Mouse (Mus musculus): Measurements from ENCODE around the gene Pcsk6. TPM values are rescaled to one million over a fixed set of nuclear protein-coding genes. Genes with fewer than 3 reads are reported as not detected.

Gene Pcsk6
- total RNA-seq, 2 experiments from 2014 or later: 41.3 to 57.6 TPM

- DNase-seq: no peak
Measured at GRCm38 (mm10) chr7:65945342-65945993, 83.9 kb downstream of the Pcsk6 start.

- DNase-seq: no peak
Measured at GRCm38 (mm10) chr7:65946397-65946796, 84.9 kb downstream of the Pcsk6 start.

- no peak for DNase-seq
Measured at GRCm38 (mm10) chr7:65948891-65949290, 87.4 kb downstream of the Pcsk6 start.

- no peak for DNase-seq
Measured at GRCm38 (mm10) chr7:65954583-65954982, 93.0 kb downstream of the Pcsk6 start.

- no peak for DNase-seq
Measured at GRCm38 (mm10) chr7:65955304-65956220, 94.0 kb downstream of the Pcsk6 start.

GRCm38 (mm10) chr7:65957245-65957644 lies 95.7 kb downstream of the Pcsk6 start:
- DNase-seq: no peak

GRCm38 (mm10) chr7:65958105-65958504 lies 96.6 kb downstream of the Pcsk6 start:
- DNase-seq: no peak

- DNase-seq: no peak
Measured at GRCm38 (mm10) chr7:65959221-65959924, 97.8 kb downstream of the Pcsk6 start.

GRCm38 (mm10) chr7:65962611-65963010 lies 101.1 kb downstream of the Pcsk6 start:
- no peak for DNase-seq

GRCm38 (mm10) chr7:65964398-65964797 lies 102.9 kb downstream of the Pcsk6 start:
- no peak for DNase-seq

GRCm38 (mm10) chr7:65971301-65971700 lies 109.8 kb downstream of the Pcsk6 start:
- no peak for DNase-seq

GRCm38 (mm10) chr7:65977286-65977685 lies 115.8 kb downstream of the Pcsk6 start:
- DNase-seq: no peak

- DNase-seq: no peak
Measured at GRCm38 (mm10) chr7:65977977-65978376, 116.4 kb downstream of the Pcsk6 start.

- DNase-seq: no peak
Measured at GRCm38 (mm10) chr7:65978996-65979823, 117.7 kb downstream of the Pcsk6 start.

- no peak for DNase-seq
Measured at GRCm38 (mm10) chr7:65980000-65980399, 118.5 kb downstream of the Pcsk6 start.

GRCm38 (mm10) chr7:65982057-65982456 lies 120.5 kb downstream of the Pcsk6 start:
- no peak for DNase-seq

- DNase-seq: no peak
Measured at GRCm38 (mm10) chr7:65988249-65988648, 126.7 kb downstream of the Pcsk6 start.

GRCm38 (mm10) chr7:65988709-65989108 lies 127.2 kb downstream of the Pcsk6 start:
- no peak for DNase-seq

GRCm38 (mm10) chr7:65992329-65992728 lies 130.8 kb downstream of the Pcsk6 start:
- DNase-seq: no peak

- DNase-seq: no peak
Measured at GRCm38 (mm10) chr7:65993410-65993809, 131.9 kb downstream of the Pcsk6 start.

- no peak for DNase-seq
Measured at GRCm38 (mm10) chr7:66001035-66001754, 139.7 kb downstream of the Pcsk6 start.

Data from gastrocnemius, postnatal 10 days (tissue).